Mouse (Mus musculus) forebrain, embryonic 11.5 days (tissue): ENCODE measurements around the gene Mmp14. TPM values are rescaled to one million over a fixed set of nuclear protein-coding genes. Genes with fewer than 3 reads are reported as not detected.

Source experiments
- ATAC-seq: fragments of 200-750 bp; cut with Nextera tagmentation; replicated peaks from 2 replicates; pipeline ENCODE4 v1.8.0; 2017; ENCODE audit warnings: moderate TSS enrichment; ENCODE audit not compliant: low FRiP score
- DNase-seq: peaks from one replicate; pipeline ENCODE4 v3.0.0-alpha.2; 2017; ENCODE audit warnings: low spot score
- H3K27ac ChIP-seq: fragments of 300-500 bp; sonication (generic); 2 replicates; pipeline ENCODE4 v1.5.1; 2014; ENCODE audit warnings: low read depth, low read length
- H3K27me3 ChIP-seq: fragments of 300-500 bp; sonication (generic); 2 replicates; pipeline ENCODE4 v1.6.1; 2014; ENCODE audit warnings: mild to moderate bottlenecking, low read length, mixed read lengths; ENCODE audit not compliant: control insufficient read depth, insufficient read depth
- H3K36me3 ChIP-seq: fragments of 300-500 bp; sonication (generic); 2 replicates; pipeline ENCODE4 v1.6.1; 2014; ENCODE audit warnings: mild to moderate bottlenecking, low read length, moderate library complexity, mixed read lengths; ENCODE audit not compliant: control insufficient read depth, insufficient read depth
- H3K4me1 ChIP-seq: fragments of 300-500 bp; sonication (generic); replicated peaks from 2 replicates; pipeline ENCODE4 v1.6.1; 2014; ENCODE audit warnings: low read length, mixed read lengths; ENCODE audit not compliant: control insufficient read depth, insufficient read depth
- H3K4me2 ChIP-seq: fragments of 300-500 bp; sonication (generic); 2 replicates; pipeline ENCODE4 v1.6.1; 2014; ENCODE audit warnings: low read depth, mild to moderate bottlenecking, low read length, moderate library complexity, mixed read lengths; ENCODE audit not compliant: severe bottlenecking
- H3K4me3 ChIP-seq: fragments of 300-500 bp; sonication (generic); 2 replicates; pipeline ENCODE4 v1.5.1; 2014; ENCODE audit warnings: low read depth, low read length
- H3K9ac ChIP-seq: fragments of 300-500 bp; sonication (generic); 2 replicates; pipeline ENCODE4 v1.6.1; 2014; ENCODE audit warnings: low read length
- H3K9me3 ChIP-seq: fragments of 300-500 bp; sonication (generic); 2 replicates; pipeline ENCODE4 v1.6.1; 2016; ENCODE audit warnings: low read length, mixed read lengths; ENCODE audit not compliant: control insufficient read depth
- WGBS: fragments of 180-500 bp; shearing (Covaris S2); extraction: QIAGEN DNeasy Blood & Tissue Kit; methylation state at CpG from one replicate; pipeline ENCODE4 v1.1.7; 2014; 5-methylcytosine and 5-hydroxymethylcytosine counted together
- polyA plus RNA-seq: library from polyadenylated mRNA; unstranded; fragments of >200 nt; fragmentation: Nextera tagmentation; extraction: Ambion mirVana; gene quantifications from 2 replicates; pipeline ENCODE4 v1.2.1, GENCODE M21; 2014

Mmp14 gene
- polyA plus RNA-seq, 1 experiment from 2014 or later = 70.7 TPM

DNA sequence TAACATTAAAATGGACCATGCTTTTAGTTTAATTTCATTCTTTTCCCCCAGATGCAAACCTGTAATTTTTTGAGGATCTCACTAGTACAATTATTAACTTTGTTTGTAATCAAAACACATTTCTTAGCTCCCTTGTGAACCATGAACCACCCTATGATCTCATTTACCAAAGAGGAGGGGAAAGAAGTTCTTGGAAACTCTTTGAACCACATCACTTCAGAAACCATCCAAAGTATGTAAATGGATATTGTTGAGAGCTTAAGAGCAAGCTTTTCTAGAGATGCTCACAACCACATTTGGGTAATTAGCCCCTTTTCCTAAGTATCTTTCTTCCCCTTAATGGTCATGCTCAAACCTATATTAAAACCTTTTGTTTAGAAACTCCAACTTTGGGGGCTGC is 37.1 kb upstream of the Mmp14 start:
- H3K9ac ChIP-seq = no peak overlapping the region
- H3K27me3 ChIP-seq = no peaks in the 10 kb centered on the region
- ATAC-seq = no peak
- DNase-seq = no peak
- H3K4me1 ChIP-seq = no peaks in the 10 kb centered on the region
- no peak overlapping the region for H3K4me3 ChIP-seq
- H3K36me3 ChIP-seq = no peaks in the 10 kb centered on the region
- H3K9me3 ChIP-seq = no peaks in the 10 kb centered on the region
- H3K4me2 ChIP-seq = no peak overlapping the region
- H3K27ac ChIP-seq = no peak overlapping the region

DNA sequence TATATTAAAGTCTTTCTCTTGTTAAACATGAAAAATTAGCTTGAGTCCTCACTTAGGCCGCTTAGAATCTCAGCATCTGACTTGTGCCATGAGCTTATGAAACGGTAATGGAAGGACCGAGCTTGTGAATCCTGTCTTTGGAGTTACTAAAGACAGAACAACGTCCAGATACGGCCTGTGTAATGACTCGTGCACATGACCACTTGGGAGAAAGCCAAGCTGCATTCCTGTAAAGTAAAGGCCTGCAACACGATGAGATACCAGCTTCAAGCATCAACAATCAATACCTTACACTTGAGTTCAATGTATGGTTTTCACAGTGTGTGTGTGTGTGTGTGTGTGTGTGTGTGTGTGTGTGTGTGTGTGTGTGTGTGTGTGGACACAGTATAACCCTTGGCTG is 34.7 kb upstream of the Mmp14 start:
- Histone ChIP-seq H3K27ac (no peak overlapping the region), H3K9me3 (no peaks in the 10 kb centered on the region), H3K9ac (no peak overlapping the region), H3K4me2 (no peak overlapping the region), H3K36me3 (no peaks in the 10 kb centered on the region), H3K4me1 (no peaks in the 10 kb centered on the region), H3K27me3 (no peaks in the 10 kb centered on the region), H3K4me3 (no peak overlapping the region)
- no peak for ATAC-seq
- no peak for DNase-seq
- 88% methylated on average over 7 of the region's 7 CpGs for WGBS

DNA sequence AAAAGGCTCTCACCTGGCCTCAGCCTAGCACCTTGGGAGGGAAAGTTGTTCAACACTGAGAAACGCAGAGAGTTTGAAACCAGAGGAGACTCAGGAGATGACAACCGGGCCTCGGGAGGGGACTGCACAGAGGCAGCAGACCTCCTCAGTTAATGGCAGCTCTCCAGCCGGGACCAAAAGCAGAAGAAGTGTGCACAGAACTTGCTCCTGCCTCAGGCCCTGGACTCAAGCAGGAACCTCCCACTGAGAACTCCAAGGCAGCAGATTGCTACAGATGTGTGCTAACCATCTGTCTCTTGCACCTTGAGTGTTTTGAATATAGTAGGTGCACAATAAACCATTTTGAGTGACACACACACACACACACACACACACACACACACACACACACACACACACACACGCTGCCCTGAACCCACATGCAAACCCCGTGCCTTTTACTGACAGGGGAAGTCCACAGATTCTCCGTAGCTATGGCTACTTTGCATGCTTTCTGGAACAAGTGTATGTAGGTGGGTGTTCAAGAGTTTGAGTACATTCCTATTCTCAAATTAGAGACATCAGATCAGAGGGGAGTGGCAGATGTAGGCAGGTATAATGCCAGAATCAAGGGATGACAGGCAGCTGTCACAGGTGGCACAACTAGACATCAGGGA is 33.4 kb upstream of the Mmp14 start:
- WGBS = 91% methylated on average over 7 of the region's 7 CpGs
- DNase-seq = no peak
- Histone ChIP-seq H3K27ac (no peak overlapping the region), H3K36me3 (no peaks in the 10 kb centered on the region), H3K4me1 (no peaks in the 10 kb centered on the region), H3K4me3 (no peak overlapping the region), H3K9ac (no peak overlapping the region), H3K27me3 (no peaks in the 10 kb centered on the region), H3K9me3 (no peaks in the 10 kb centered on the region), H3K4me2 (no peak overlapping the region)
- ATAC-seq = no peak

DNA sequence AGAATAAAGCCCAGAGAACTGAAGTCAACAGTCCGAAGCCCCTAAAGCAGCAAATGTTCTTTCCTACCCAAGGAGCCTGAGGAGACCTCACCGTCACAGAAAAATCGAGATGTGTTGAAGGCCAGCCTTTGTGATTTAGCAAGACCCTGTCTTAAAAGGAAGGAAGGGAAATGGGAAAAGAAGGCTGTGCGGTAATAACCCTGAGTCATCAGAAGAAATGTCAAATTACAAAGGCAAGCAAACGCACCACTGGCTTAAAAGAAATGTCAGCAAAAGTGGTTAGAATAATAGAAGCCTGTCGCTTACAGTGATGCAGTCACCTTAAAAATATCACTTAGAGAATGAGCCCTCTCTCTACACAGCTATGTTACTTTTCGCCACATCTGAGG is 32.9 kb upstream of the Mmp14 start:
- Histone ChIP-seq H3K9ac (no peak overlapping the region), H3K4me1 (no peaks in the 10 kb centered on the region), H3K27me3 (no peaks in the 10 kb centered on the region), H3K36me3 (no peaks in the 10 kb centered on the region), H3K4me3 (no peak overlapping the region), H3K27ac (no peak overlapping the region), H3K4me2 (no peak overlapping the region), H3K9me3 (no peaks in the 10 kb centered on the region)
- ATAC-seq = no peak
- WGBS = 82% methylated on average over 7 of the region's 7 CpGs
- DNase-seq = no peak

DNA sequence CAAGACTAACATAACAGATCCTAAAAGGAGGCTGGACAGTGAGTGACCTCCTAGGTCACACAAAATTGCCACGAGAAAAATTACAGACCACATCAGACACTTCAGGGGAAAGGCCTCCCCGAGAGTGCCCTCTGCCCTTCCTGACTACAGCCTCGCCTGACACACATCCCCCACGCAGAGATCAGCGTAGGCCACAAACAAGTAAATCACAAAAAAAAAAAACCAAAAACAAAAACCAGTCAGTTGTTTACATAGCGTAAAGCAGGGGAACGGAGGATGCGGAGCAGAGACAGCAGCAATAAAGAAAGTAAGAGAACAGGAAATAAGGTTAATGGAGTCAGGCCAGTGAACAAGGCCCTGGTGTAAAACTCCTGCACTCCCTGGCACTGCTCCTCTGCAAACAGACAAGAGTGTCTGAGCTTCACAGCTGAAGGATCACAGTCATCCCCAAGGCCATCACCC is 32.5 kb upstream of the Mmp14 start:
- Histone ChIP-seq H3K4me1 (no peaks in the 10 kb centered on the region), H3K4me2 (no peak overlapping the region), H3K27me3 (no peaks in the 10 kb centered on the region), H3K36me3 (no peaks in the 10 kb centered on the region), H3K9me3 (no peaks in the 10 kb centered on the region), H3K27ac (no peak overlapping the region), H3K9ac (no peak overlapping the region), H3K4me3 (no peak overlapping the region)
- DNase-seq = no peak
- ATAC-seq = no peak
- 67% methylated on average over 8 of the region's 8 CpGs for WGBS

DNA sequence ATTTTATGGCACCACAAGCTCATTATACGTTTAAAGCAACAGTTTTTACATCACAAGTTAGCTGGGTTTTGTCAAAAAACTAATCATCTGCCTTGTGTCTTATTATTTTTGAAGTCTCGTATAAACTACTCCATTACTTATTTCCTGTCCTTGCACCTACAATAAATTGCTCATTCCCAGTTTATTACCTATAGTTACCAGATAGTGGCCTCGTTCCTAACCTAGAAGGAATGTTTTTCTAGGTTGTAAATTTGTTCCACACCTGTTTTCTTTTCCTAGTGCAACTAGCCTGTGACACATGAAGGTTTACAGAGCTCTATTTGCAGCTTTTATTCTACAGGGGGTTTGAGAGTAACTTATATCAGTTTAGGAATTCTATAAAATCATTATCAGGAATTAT is 29.7 kb upstream of the Mmp14 start:
- Histone ChIP-seq H3K27ac (no peak overlapping the region), H3K9me3 (no peaks in the 10 kb centered on the region), H3K4me3 (no peak overlapping the region), H3K4me2 (no peak overlapping the region), H3K27me3 (no peaks in the 10 kb centered on the region), H3K9ac (no peak overlapping the region), H3K36me3 (no peaks in the 10 kb centered on the region), H3K4me1 (no peaks in the 10 kb centered on the region)
- DNase-seq (no peak), ATAC-seq (no peak)
- WGBS = 82% methylated on average over 3 of the region's 3 CpGs

DNA sequence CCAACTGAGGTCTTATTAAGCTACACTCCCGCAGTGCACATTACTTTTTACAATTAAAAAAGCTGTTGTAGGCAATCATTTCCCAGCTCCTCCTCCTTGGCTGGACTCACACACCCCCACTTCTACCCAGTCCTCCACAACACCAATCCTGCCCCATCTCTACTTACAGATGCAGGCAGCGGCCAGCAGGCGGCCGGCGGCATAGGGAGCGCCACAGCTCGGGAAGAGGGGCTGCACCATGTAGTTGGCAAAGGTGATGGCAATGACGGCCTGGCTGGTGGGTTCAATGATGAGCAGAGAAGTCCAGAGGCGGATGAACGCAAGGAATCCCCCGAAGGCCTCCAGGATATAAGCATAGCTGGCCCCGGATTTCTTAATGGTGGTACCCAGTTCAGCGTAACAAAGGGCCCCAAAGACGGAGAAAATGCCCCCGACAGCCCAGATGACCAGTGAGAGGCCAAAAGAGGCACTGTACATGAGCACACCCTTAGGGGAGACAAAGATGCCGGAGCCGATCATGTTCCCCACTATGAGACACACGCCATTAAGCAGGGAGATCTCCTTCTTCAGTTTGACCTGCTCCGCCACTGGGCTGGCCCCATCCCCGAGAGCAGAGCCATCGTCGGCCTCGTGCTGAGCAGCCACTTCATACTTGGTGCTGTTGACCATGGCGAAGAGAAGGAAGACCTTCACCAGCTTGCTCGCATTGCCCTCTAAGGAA is 22.9 kb upstream of the Mmp14 start:
- Histone ChIP-seq H3K4me2 (no peak overlapping the region), H3K9ac (no peak overlapping the region), H3K36me3 (no peaks in the 10 kb centered on the region), H3K4me3 (no peak overlapping the region), H3K27me3 (no peaks in the 10 kb centered on the region), H3K4me1 (0 out of 2 replicates have a peak, but pooled peaks cover 3% of the 10 kb centered on the region), H3K9me3 (no peaks in the 10 kb centered on the region), H3K27ac (no peak overlapping the region)
- ATAC-seq (no peak; the same call in 1 of the 2 replicates), DNase-seq (no peak)
- 77% methylated on average over 25 of the region's 25 CpGs for WGBS

DNA sequence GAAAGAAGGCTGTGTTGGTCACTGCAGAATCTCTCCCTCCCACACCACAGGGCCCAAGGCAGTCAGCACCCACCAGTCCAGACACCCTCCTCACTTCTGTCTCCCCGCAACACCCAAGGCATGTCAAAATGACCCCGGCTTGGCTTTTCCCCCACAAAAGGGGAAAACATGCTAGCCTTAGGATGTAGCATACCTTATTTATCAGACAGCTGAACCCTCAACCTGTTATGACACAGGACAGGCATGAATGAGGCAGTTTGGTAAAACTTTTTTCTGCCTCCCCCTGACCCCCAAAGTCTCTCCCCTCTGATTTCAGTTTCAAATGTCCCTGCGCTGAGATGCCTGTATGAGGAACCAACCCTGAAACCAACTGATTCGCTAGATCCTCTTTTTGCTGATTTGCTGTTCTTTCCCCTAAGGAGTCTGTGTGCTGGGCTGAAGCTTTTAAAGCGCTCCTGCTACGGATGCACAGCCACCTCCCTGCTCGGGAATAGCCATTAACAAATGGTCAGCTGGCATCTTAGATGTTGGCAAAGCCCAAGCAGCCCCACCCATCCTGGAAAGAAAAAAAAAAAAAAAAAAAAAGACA is 22.3 kb upstream of the Mmp14 start:
- WGBS = 84% methylated on average over 7 of the region's 7 CpGs
- H3K36me3 ChIP-seq = no peaks in the 10 kb centered on the region
- H3K27ac ChIP-seq = no peak overlapping the region
- DNase-seq (no peak), ATAC-seq (no peak)
- peaks cover 3% of the 10 kb centered on the region; the same call in 1 of the 2 replicates for H3K27me3 ChIP-seq
- H3K4me2 ChIP-seq = no peak overlapping the region
- H3K9ac ChIP-seq = no peak overlapping the region
- H3K9me3 ChIP-seq = no peaks in the 10 kb centered on the region
- no peak overlapping the region for H3K4me3 ChIP-seq
- H3K4me1 ChIP-seq = peaks cover 8% of the 10 kb centered on the region
